Mouse (Mus musculus) heart, embryonic 16.5 days (tissue): Measurements from ENCODE around the gene Nop2. TPM values are rescaled to one million over a fixed set of nuclear protein-coding genes. Genes with fewer than 3 reads are reported as not detected.
"Not testable (repeated sequence)": the region's sequence is repeated elsewhere in the genome, so short reads cannot be mapped to it uniquely, and the experiment has no call there.

Experiments used
- ATAC-seq: fragments of 200-750 bp; cut with Nextera tagmentation; replicated peaks from 2 replicates; pipeline ENCODE4 v1.8.0; 2017; ENCODE audit warnings: moderate number of reproducible peaks; ENCODE audit not compliant: insufficient read depth, low FRiP score; ENCODE audit errors: extremely low read depth
- H3K27ac ChIP-seq: fragments of 300-500 bp; sonication (generic); 2 replicates; pipeline ENCODE4 v1.5.1; 2014; ENCODE audit warnings: mild to moderate bottlenecking, low read length, control low read depth, moderate library complexity
- H3K27me3 ChIP-seq: fragments of 300-500 bp; sonication (generic); 2 replicates; pipeline ENCODE4 v1.6.1; 2014; ENCODE audit warnings: low read length, mixed read lengths; ENCODE audit not compliant: control insufficient read depth, insufficient read depth
- H3K36me3 ChIP-seq: fragments of 300-500 bp; sonication (generic); 2 replicates; pipeline ENCODE4 v1.6.1; 2014; ENCODE audit not compliant: control insufficient read depth, insufficient read depth
- H3K4me1 ChIP-seq: fragments of 300-500 bp; sonication (generic); 2 replicates; pipeline ENCODE4 v1.6.1; 2014; ENCODE audit warnings: low read length, mixed read lengths; ENCODE audit not compliant: control insufficient read depth, insufficient read depth
- H3K4me2 ChIP-seq: fragments of 300-500 bp; sonication (generic); 2 replicates; pipeline ENCODE4 v1.6.1; 2014; ENCODE audit warnings: low read depth, mild to moderate bottlenecking, control low read depth, low read length
- H3K4me3 ChIP-seq: fragments of 300-500 bp; sonication (generic); 2 replicates; pipeline ENCODE4 v1.5.1; 2014; ENCODE audit warnings: mild to moderate bottlenecking, control low read depth, low read length
- H3K9ac ChIP-seq: fragments of 300-500 bp; sonication (generic); 2 replicates; pipeline ENCODE4 v1.6.1; 2014; ENCODE audit warnings: low read length, control low read depth
- H3K9me3 ChIP-seq: fragments of 300-500 bp; sonication (generic); replicated peaks from 2 replicates; pipeline ENCODE4 v1.6.1; 2016; ENCODE audit warnings: low read length; ENCODE audit not compliant: control insufficient read depth
- WGBS: fragments of 180-500 bp; shearing (Covaris S2); extraction: QIAGEN DNeasy Blood & Tissue Kit; methylation state at CpG from one replicate; pipeline ENCODE4 v1.1.7; 2014; 5-methylcytosine and 5-hydroxymethylcytosine counted together
- polyA plus RNA-seq: library from polyadenylated mRNA; unstranded; fragments of >200 nt; fragmentation: Nextera tagmentation; extraction: Ambion mirVana; gene quantifications from 2 replicates; pipeline ENCODE4 v1.2.1, GENCODE M21; 2015

Nop2 gene
- polyA plus RNA-seq, 1 experiment from 2014 or later = 45.8 TPM

- 31% methylated on average over 11 of the region's 16 CpGs for WGBS
- peak overlapping the region; percentile 67 for H3K27ac ChIP-seq
- H3K4me3 ChIP-seq = peak overlapping the region; percentile 90
- peak overlapping the region; percentile 65 for H3K9ac ChIP-seq
- H3K4me2 ChIP-seq = peak overlapping the region; percentile 76
- H3K9me3 ChIP-seq, H3K27me3 ChIP-seq, ATAC-seq: not testable (repeated sequence)
- peaks cover 26% of the 10 kb centered on the region for H3K36me3 ChIP-seq
- H3K4me1 ChIP-seq = peaks cover 30% of the 10 kb centered on the region
These were observed 31.1 kb downstream of the Nop2 start for GRCm38 (mm10) chr6:125162615-125163305.

DNA sequence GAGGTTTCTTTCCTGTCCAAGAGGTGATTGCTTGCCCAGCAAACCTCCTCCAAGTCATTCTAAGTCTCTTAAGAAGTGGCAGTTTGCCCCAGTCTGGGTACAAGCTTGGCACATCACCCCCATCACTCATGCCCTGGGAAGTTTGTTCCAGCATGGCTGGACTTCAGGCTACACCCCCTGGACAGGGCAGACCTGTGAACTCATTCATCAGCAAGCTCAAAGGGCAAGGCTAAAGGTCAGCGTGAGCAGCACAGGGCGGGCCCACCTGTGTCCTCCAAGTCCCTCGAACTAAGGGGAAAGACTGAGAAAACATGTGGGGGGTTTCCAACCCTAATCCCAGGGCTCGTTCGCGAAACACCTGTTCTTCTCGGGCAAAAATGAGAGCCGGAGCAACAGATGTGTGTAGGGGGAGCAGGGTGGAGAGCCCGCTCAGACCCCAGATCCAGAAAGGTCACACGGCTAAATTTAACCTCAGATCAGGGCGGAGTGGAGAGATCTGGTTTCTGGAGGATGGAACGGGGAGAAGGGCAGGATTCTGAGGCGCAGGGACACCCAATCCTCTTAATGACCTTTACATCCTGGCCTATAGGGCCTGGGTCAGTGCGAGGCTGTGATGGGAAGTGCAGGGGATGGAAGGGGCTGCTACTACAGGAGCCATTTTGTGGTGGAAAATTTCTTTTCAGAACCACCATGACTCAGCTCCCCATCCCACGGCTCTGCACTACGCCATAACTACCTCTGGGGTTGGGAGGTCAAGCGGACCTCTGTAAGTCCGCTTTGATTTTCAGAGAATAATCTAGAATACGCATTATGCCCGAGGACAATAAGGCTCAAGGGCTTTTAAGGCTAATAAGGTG is 32.3 kb downstream of the Nop2 start:
- Histone ChIP-seq H3K9ac (peak overlapping the region; percentile 99), H3K27ac (peak overlapping the region; percentile 98), H3K9me3 (no peaks in the 10 kb centered on the region), H3K36me3 (peaks cover 31% of the 10 kb centered on the region), H3K4me1 (peaks cover 33% of the 10 kb centered on the region), H3K4me3 (peak overlapping the region; percentile 90), H3K4me2 (peak overlapping the region; percentile 76), H3K27me3 (no peaks in the 10 kb centered on the region)
- ATAC-seq = no peak
- 3% methylated on average over 20 of the region's 20 CpGs for WGBS

- H3K4me3 ChIP-seq = peak overlapping the region; percentile 90
- under 1% methylated on average over 39 of the region's 39 CpGs for WGBS
- peaks cover 33% of the 10 kb centered on the region for H3K4me1 ChIP-seq
- peak overlapping the region; percentile 98 for H3K27ac ChIP-seq
- H3K36me3 ChIP-seq = peaks cover 31% of the 10 kb centered on the region
- peak; percentile 2; the same call in 1 of the 2 replicates for ATAC-seq
- peak overlapping the region; percentile 99 for H3K9ac ChIP-seq
- no peaks in the 10 kb centered on the region for H3K9me3 ChIP-seq
- H3K4me2 ChIP-seq = peak overlapping the region; percentile 76
- no peaks in the 10 kb centered on the region for H3K27me3 ChIP-seq
These were observed 33.1 kb downstream of the Nop2 start for GRCm38 (mm10) chr6:125164672-125165327.

GRCm38 (mm10) chr6:125165328-125165891 is 33.7 kb downstream of the Nop2 start:
- H3K27me3 ChIP-seq = no peaks in the 10 kb centered on the region
- H3K4me3 ChIP-seq = peak overlapping the region; percentile 90
- peak overlapping the region; percentile 99 for H3K9ac ChIP-seq
- 0% methylated on average over 36 of the region's 36 CpGs for WGBS
- H3K4me2 ChIP-seq = peak overlapping the region; percentile 76
- ATAC-seq = peak; percentile 84
- peak overlapping the region; percentile 99 for H3K27ac ChIP-seq
- peaks cover 33% of the 10 kb centered on the region for H3K4me1 ChIP-seq
- no peaks in the 10 kb centered on the region for H3K9me3 ChIP-seq
- H3K36me3 ChIP-seq = peaks cover 37% of the 10 kb centered on the region

- Histone ChIP-seq H3K4me3 (peak within 1 kb of the TSS; percentile 90), H3K9ac (peak within 1 kb of the TSS; percentile 99), H3K4me1 (peaks cover 28% of the 10 kb centered on the region), H3K4me2 (peak within 1 kb of the TSS; percentile 76), H3K9me3 (no peaks in the 10 kb centered on the region), H3K27ac (peak within 1 kb of the TSS; percentile 99), H3K36me3 (peaks cover 40% of the 10 kb centered on the region), H3K27me3 (no peaks in the 10 kb centered on the region)
- WGBS = 0% methylated on average over 16 of the region's 18 CpGs
- peak; percentile 80 for ATAC-seq
These were observed 34.5 kb downstream of the Nop2 start, which contains the start of gene Gapdh for GRCm38 (mm10) chr6:125166051-125166751. TSS of gene Gapdh (minus strand) at chr6:125166467.

DNA sequence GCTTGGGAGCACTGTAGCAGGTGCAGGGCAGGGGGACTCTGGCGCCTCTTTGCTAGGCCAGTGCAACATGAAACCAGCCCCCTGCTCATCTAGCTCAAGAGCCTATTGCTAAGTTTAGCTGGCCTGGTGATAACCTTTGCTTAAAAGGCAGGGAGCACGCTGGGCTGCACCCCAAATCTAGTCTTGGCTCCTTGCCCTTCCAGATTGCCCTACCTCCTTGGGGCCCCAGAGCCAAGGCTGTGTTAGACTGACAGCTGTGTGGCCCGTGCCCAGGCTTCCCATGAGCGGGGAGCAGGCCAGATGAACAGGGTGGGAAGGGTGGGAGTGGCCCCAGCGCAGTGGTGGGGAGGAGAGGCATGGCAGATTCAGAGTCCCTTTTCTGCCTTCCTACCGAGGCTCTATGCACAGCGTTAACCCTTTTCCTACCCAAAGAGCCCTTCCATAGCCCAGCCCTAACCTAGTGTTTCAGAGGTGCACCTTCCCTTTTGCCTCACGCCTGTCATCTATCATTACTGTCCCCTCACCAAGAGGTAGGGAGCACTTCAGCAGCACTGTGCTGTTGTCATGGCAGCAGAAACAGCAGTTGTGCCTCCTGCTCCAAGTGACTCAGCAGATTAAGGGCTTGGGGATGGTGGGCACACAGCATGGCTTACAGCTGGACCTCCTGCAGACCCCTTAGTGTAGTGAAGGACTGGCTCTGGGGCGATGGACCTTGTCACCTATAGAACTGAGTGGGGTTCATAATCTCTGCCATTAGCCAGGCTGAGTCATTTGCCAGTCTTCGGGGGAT is 35.3 kb downstream of the Nop2 start:
- H3K4me3 ChIP-seq = peak overlapping the region; percentile 90
- peak; percentile 61 for ATAC-seq
- H3K36me3 ChIP-seq = peaks cover 48% of the 10 kb centered on the region
- H3K9ac ChIP-seq = peak overlapping the region; percentile 82
- no peaks in the 10 kb centered on the region for H3K27me3 ChIP-seq
- H3K4me2 ChIP-seq = peak overlapping the region; percentile 75
- no peaks in the 10 kb centered on the region for H3K9me3 ChIP-seq
- peak overlapping the region; percentile 99 for H3K27ac ChIP-seq
- peaks cover 24% of the 10 kb centered on the region for H3K4me1 ChIP-seq
- WGBS = 19% methylated on average over 10 of the region's 10 CpGs

DNA sequence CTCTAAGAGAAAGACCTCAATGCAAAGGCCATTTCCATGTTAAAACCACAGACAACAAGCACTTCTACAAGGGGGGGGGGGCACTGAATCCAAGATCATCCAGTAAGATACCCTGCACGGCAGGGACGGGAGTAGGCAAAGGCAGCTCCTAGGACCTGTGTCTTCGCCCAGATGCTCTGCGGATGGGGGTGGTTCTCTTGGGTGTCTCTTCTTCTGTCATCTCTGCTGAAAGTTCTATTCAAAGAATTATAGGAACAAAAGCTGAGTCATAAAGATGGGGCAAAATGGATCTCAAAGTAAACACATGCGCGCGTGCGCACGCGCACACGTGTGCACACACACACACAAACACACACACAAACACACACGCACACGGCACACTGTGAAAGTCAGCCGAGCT is 36.4 kb downstream of the Nop2 start:
- ATAC-seq = no peak
- H3K36me3 ChIP-seq = peaks cover 53% of the 10 kb centered on the region

More for the DNA sequence above, 36.4 kb downstream of the Nop2 start:
- Histone ChIP-seq H3K4me2 (no peak overlapping the region), H3K4me1 (peaks cover 24% of the 10 kb centered on the region), H3K27me3 (no peaks in the 10 kb centered on the region), H3K27ac (peak overlapping the region; percentile 99), H3K9me3 (no peaks in the 10 kb centered on the region), H3K4me3 (no peak overlapping the region), H3K9ac (peak overlapping the region; percentile 34; the same call in 1 of the 2 replicates)
- 86% methylated on average over 14 of the region's 14 CpGs for WGBS
